Mouse (Mus musculus) embryonic facial prominence, embryonic 14.5 days (tissue): Measurements from ENCODE around the gene Gm43951. TPM values are rescaled to one million over a fixed set of nuclear protein-coding genes. Genes with fewer than 3 reads are reported as not detected.
"Not testable (repeated sequence)": the region's sequence is repeated elsewhere in the genome, so short reads cannot be mapped to it uniquely, and the experiment has no call there.

Experiments
- ATAC-seq: fragments of 200-750 bp; cut with Nextera tagmentation; 2 replicates; pipeline ENCODE4 v1.8.0; 2017; ENCODE audit warnings: low read depth, moderate number of reproducible peaks, moderate TSS enrichment
- DNase-seq: peaks from one replicate; pipeline ENCODE4 v3.0.0-alpha.2; 2015; ENCODE audit warnings: low spot score
- H3K27ac ChIP-seq: fragments of 300-500 bp; sonication (generic); replicated peaks from 2 replicates; pipeline ENCODE4 v1.5.1; 2014; ENCODE audit warnings: low read depth, mild to moderate bottlenecking, low read length, moderate library complexity
- H3K27me3 ChIP-seq: fragments of 300-500 bp; sonication (generic); replicated peaks from 2 replicates; pipeline ENCODE4 v1.6.1; 2014; ENCODE audit warnings: low read length; ENCODE audit not compliant: control insufficient read depth, insufficient read depth
- H3K36me3 ChIP-seq: fragments of 300-500 bp; sonication (generic); 2 replicates; pipeline ENCODE4 v1.6.1; 2014; ENCODE audit warnings: low read length, mixed read lengths; ENCODE audit not compliant: control insufficient read depth, insufficient read depth
- H3K4me1 ChIP-seq: fragments of 300-500 bp; sonication (generic); 2 replicates; pipeline ENCODE4 v1.6.1; 2014; ENCODE audit warnings: antibody characterized with exemption, low read length; ENCODE audit not compliant: control insufficient read depth, insufficient read depth
- H3K4me2 ChIP-seq: fragments of 300-500 bp; sonication (generic); 2 replicates; pipeline ENCODE4 v1.6.1; 2014; ENCODE audit warnings: low read depth, mild to moderate bottlenecking, low read length, moderate library complexity, mixed read lengths
- H3K4me3 ChIP-seq: fragments of 300-500 bp; sonication (generic); 2 replicates; pipeline ENCODE4 v1.5.1; 2014; ENCODE audit warnings: low read depth, mild to moderate bottlenecking, low read length
- H3K9ac ChIP-seq: fragments of 300-500 bp; sonication (generic); 2 replicates; pipeline ENCODE4 v1.6.1; 2014; ENCODE audit warnings: low read depth, mild to moderate bottlenecking, low read length, moderate library complexity, mixed read lengths
- H3K9me3 ChIP-seq: fragments of 300-500 bp; sonication (generic); 2 replicates; pipeline ENCODE4 v1.6.1; 2016; ENCODE audit warnings: low read length; ENCODE audit not compliant: control insufficient read depth
- WGBS: fragments of 180-500 bp; shearing (Covaris S2); extraction: QIAGEN DNeasy Blood & Tissue Kit; methylation state at CpG from one replicate; pipeline ENCODE4 v1.1.7; 2014; 5-methylcytosine and 5-hydroxymethylcytosine counted together
- polyA plus RNA-seq: library from polyadenylated mRNA; unstranded; fragments of >200 nt; fragmentation: Nextera tagmentation; extraction: Ambion mirVana; gene quantifications from 2 replicates; pipeline ENCODE4 v1.2.1, GENCODE M21; 2014

The Gm43951 gene
- polyA plus RNA-seq, 1 experiment from 2014 or later, result 0.15 TPM

- Histone ChIP-seq H3K9ac (no peak overlapping the region), H3K36me3 (peaks cover 56% of the 10 kb centered on the region), H3K27me3 (no peaks in the 10 kb centered on the region), H3K27ac (no peak overlapping the region), H3K9me3 (no peaks in the 10 kb centered on the region), H3K4me3 (no peak overlapping the region), H3K4me2 (no peak overlapping the region), H3K4me1 (no peaks in the 10 kb centered on the region)
- no peak for DNase-seq
- no peak for ATAC-seq
- WGBS, result 74% methylated on average over 4 of the region's 4 CpGs
Observed at GRCm38 (mm10) chr11:72184252-72184651, 22.4 kb downstream of the Gm43951 start.

GRCm38 (mm10) chr11:72181136-72181535, 25.5 kb downstream of the Gm43951 start:
- no peak overlapping the region for H3K9ac ChIP-seq
- no peaks in the 10 kb centered on the region for H3K27me3 ChIP-seq
- no peak for ATAC-seq
- H3K36me3 ChIP-seq, result peaks cover 63% of the 10 kb centered on the region
- H3K4me1 ChIP-seq, result no peaks in the 10 kb centered on the region
- no peak overlapping the region for H3K4me3 ChIP-seq
- no peak overlapping the region for H3K4me2 ChIP-seq
- WGBS, result 91% methylated on average over 4 of the region's 4 CpGs
- DNase-seq, result no peak
- no peaks in the 10 kb centered on the region for H3K9me3 ChIP-seq
- no peak overlapping the region for H3K27ac ChIP-seq

GRCm38 (mm10) chr11:72180556-72180955, 26.1 kb downstream of the Gm43951 start:
- no peak overlapping the region for H3K27ac ChIP-seq
- no peak overlapping the region for H3K4me2 ChIP-seq
- H3K36me3 ChIP-seq, result peaks cover 69% of the 10 kb centered on the region
- no peaks in the 10 kb centered on the region for H3K4me1 ChIP-seq
- no peak overlapping the region for H3K9ac ChIP-seq
- ATAC-seq, result no peak
- H3K27me3 ChIP-seq, result no peaks in the 10 kb centered on the region
- H3K4me3 ChIP-seq, result no peak overlapping the region
- H3K9me3 ChIP-seq, result no peaks in the 10 kb centered on the region
- DNase-seq, result no peak
- WGBS, result 90% methylated on average over 5 of the region's 5 CpGs

- ATAC-seq (no peak), DNase-seq (no peak)
- H3K4me2 ChIP-seq, result no peak overlapping the region
- no peak overlapping the region for H3K27ac ChIP-seq
- 65% methylated on average over 3 of the region's 3 CpGs for WGBS
- H3K9me3 ChIP-seq, result no peaks in the 10 kb centered on the region
- no peaks in the 10 kb centered on the region for H3K4me1 ChIP-seq
- H3K4me3 ChIP-seq, result no peak overlapping the region
- peaks cover 85% of the 10 kb centered on the region for H3K36me3 ChIP-seq
- H3K9ac ChIP-seq, result no peak overlapping the region
- H3K27me3 ChIP-seq, result no peaks in the 10 kb centered on the region
Observed at GRCm38 (mm10) chr11:72176553-72176952, 30.1 kb downstream of the Gm43951 start.

- no peak for ATAC-seq
- Histone ChIP-seq H3K4me1 (no peaks in the 10 kb centered on the region), H3K36me3 (peaks cover 79% of the 10 kb centered on the region), H3K27me3 (no peaks in the 10 kb centered on the region), H3K4me2 (no peak overlapping the region), H3K4me3 (no peak overlapping the region), H3K9me3 (no peaks in the 10 kb centered on the region), H3K9ac (no peak overlapping the region), H3K27ac (no peak overlapping the region)
- 86% methylated on average over 5 of the region's 5 CpGs for WGBS
- no peak for DNase-seq
Observed at GRCm38 (mm10) chr11:72175966-72176365, 30.7 kb downstream of the Gm43951 start.

GRCm38 (mm10) chr11:72174721-72175120, 31.9 kb downstream of the Gm43951 start:
- H3K27me3 ChIP-seq, result no peaks in the 10 kb centered on the region
- 94% methylated on average over 6 of the region's 6 CpGs for WGBS
- H3K4me3 ChIP-seq, result no peak overlapping the region
- ATAC-seq (no peak), DNase-seq (no peak)
- H3K36me3 ChIP-seq, result peaks cover 78% of the 10 kb centered on the region
- no peaks in the 10 kb centered on the region for H3K4me1 ChIP-seq
- H3K9ac ChIP-seq, result no peak overlapping the region
- H3K4me2 ChIP-seq, result no peak overlapping the region
- H3K9me3 ChIP-seq, result no peaks in the 10 kb centered on the region
- H3K27ac ChIP-seq, result no peak overlapping the region

GRCm38 (mm10) chr11:72173506-72173905, 33.1 kb downstream of the Gm43951 start:
- no peak overlapping the region for H3K27ac ChIP-seq

GRCm38 (mm10) chr11:72171906-72172305, 34.7 kb downstream of the Gm43951 start:
- not testable (repeated sequence) for H3K27ac ChIP-seq, H3K9me3 ChIP-seq, H3K4me2 ChIP-seq, H3K27me3 ChIP-seq, ATAC-seq, H3K4me3 ChIP-seq, DNase-seq, H3K4me1 ChIP-seq, H3K9ac ChIP-seq
- WGBS, result 76% methylated on average over 4 of the region's 4 CpGs
- peaks cover 76% of the 10 kb centered on the region for H3K36me3 ChIP-seq

More at GRCm38 (mm10) chr11:72173506-72173905, 33.1 kb downstream of the Gm43951 start:
- DNase-seq, result no peak
- H3K4me1 ChIP-seq, result no peaks in the 10 kb centered on the region
- ATAC-seq, result no peak
- H3K4me3 ChIP-seq, result no peak overlapping the region
- H3K36me3 ChIP-seq, result peaks cover 79% of the 10 kb centered on the region
- no peak overlapping the region for H3K4me2 ChIP-seq
- H3K27me3 ChIP-seq, result no peaks in the 10 kb centered on the region
- H3K9me3 ChIP-seq, result no peaks in the 10 kb centered on the region
- H3K9ac ChIP-seq, result no peak overlapping the region
- WGBS, result 85% methylated on average over 5 of the region's 5 CpGs

- Histone ChIP-seq H3K27ac (no peak overlapping the region), H3K9ac (no peak overlapping the region), H3K36me3 (peaks cover 65% of the 10 kb centered on the region), H3K27me3 (no peaks in the 10 kb centered on the region), H3K9me3 (no peaks in the 10 kb centered on the region), H3K4me3 (no peak overlapping the region), H3K4me1 (no peaks in the 10 kb centered on the region), H3K4me2 (no peak overlapping the region)
- DNase-seq (no peak), ATAC-seq (no peak)
- WGBS, result 79% methylated on average over 4 of the region's 4 CpGs
Observed at GRCm38 (mm10) chr11:72169871-72170270, 36.8 kb downstream of the Gm43951 start.
